Mouse (Mus musculus): ENCODE results near the gene Lmbr1l.

DNA sequence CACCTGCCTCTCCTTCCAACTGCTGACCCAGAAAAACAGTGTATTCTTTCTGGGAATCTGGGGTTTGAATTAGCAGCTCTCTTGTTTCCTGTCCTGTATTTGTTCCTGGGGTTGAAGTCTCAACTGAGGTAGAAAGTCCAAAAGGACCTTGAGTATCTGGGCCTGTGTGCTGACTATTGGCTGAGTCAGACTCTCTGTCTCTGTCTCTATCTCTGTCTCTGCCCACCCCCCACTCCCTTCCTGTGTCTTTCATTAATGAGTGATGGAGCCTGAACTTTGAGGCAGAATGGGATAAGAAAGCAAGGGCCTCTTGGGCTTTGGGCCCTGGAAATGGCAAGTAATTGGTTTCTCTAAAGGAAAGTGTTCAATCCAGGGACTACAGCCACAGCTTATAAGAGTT, 34.4 kb downstream of the Lmbr1l start:
- TF ChIP-seq CTCF (IDR thresholded peaks at IDR 0.05; ENCODE audit: borderline replicate concordance, control insufficient read depth, extremely low read depth, insufficient read depth, low read length, poor library complexity) (no peak), POLR2A (IDR thresholded peaks at IDR 0.05; ENCODE audit: control insufficient read depth, extremely low read depth, insufficient read depth, low read length, poor library complexity) (no peak)
